Mouse (Mus musculus) testis, postnatal 14 days (tissue): Measurements from ENCODE around the gene Mtx2.

Experiments used
- DNase-seq: peaks from one replicate; pipeline ENCODE4 v3.0.0; 2021; ENCODE audit warnings: low spot score

The Mtx2 gene

GRCm38 (mm10) chr2:74917880-74918537, 92.4 kb downstream of the Mtx2 start:
- DNase-seq: no peak

DNA sequence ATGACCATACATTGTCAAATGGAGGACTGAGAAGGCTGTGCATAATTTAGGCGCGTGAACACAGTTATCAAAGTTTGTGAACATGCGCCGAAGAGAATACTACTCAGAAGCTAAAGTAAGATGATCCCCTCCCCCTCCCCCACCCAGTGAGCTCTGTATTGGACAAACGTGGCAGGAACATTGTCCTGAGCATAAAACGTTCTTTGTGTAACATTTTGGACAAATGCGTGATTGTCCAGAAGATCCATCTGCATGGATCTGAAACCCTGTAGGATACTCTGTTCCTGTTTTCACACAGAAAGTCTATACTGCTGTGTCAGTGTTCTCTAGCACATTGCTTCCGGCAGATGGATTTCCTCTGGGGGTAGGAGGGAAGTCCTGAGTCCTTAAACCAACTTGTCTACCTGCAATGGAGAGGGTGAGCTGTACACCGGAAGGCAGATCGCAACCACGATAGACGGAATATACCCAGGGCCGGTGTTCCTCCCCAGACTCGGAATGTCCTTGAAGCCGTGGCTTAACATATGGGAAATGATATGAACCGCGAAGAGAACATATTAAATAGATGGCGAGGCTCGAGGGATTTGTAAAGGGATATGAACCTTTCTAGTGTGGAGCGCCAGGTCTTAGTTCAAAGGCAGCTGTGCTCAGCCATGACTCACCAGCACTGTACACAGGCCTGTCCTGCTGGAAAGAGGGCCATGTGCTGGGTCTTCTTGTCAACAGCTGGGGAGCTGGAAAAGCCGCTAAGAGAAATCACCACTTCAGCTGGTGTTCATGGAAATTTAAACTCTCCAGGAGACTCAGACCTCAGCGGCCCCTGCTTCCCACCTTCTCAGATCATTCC, 100.6 kb downstream of the Mtx2 start:
- DNase-seq: no peak
